Mouse (Mus musculus) forebrain, embryonic 10.5 days (tissue): ENCODE data around the gene Psd. TPM values are rescaled to one million over a fixed set of nuclear protein-coding genes. Genes with fewer than 3 reads are reported as not detected.

Experiments
- DNase-seq: peaks from one replicate; pipeline ENCODE4 v3.0.0-alpha.2; 2017; ENCODE audit warnings: low spot score; ENCODE audit errors: extremely low spot score
- H3K27ac ChIP-seq: fragments of 300-500 bp; sonication (generic); 2 replicates; pipeline ENCODE4 v1.5.1; 2016; ENCODE audit warnings: mild to moderate bottlenecking
- H3K27me3 ChIP-seq: fragments of 300-500 bp; sonication (generic); 2 replicates; pipeline ENCODE4 v1.6.1; 2016; ENCODE audit warnings: mild to moderate bottlenecking; ENCODE audit not compliant: poor library complexity, severe bottlenecking
- H3K36me3 ChIP-seq: fragments of 300-500 bp; sonication (generic); replicated peaks from 2 replicates; pipeline ENCODE4 v1.6.1; 2016; ENCODE audit warnings: mild to moderate bottlenecking, moderate library complexity
- H3K4me1 ChIP-seq: fragments of 300-500 bp; sonication (generic); 2 replicates; pipeline ENCODE4 v1.6.1; 2016
- H3K4me3 ChIP-seq: fragments of 300-500 bp; sonication (generic); 2 replicates; pipeline ENCODE4 v1.5.1; 2016; ENCODE audit warnings: mild to moderate bottlenecking, moderate library complexity
- H3K9me3 ChIP-seq: fragments of 300-500 bp; sonication (generic); 2 replicates; pipeline ENCODE4 v1.6.1; 2016; ENCODE audit warnings: mild to moderate bottlenecking, moderate library complexity
- WGBS: fragments of 180-500 bp; shearing (Covaris S2); methylation state at CpG from one replicate; pipeline ENCODE4 v1.1.7; 2016; 5-methylcytosine and 5-hydroxymethylcytosine counted together
- polyA plus RNA-seq: library from polyadenylated mRNA; unstranded; fragments of >200 nt; fragmentation: Nextera tagmentation; extraction: Ambion mirVana; gene quantifications from 2 replicates; pipeline ENCODE4 v1.2.1, GENCODE M21; 2016

Gene Psd
- polyA plus RNA-seq, 1 experiment from 2014 or later: 2.8 TPM

DNA sequence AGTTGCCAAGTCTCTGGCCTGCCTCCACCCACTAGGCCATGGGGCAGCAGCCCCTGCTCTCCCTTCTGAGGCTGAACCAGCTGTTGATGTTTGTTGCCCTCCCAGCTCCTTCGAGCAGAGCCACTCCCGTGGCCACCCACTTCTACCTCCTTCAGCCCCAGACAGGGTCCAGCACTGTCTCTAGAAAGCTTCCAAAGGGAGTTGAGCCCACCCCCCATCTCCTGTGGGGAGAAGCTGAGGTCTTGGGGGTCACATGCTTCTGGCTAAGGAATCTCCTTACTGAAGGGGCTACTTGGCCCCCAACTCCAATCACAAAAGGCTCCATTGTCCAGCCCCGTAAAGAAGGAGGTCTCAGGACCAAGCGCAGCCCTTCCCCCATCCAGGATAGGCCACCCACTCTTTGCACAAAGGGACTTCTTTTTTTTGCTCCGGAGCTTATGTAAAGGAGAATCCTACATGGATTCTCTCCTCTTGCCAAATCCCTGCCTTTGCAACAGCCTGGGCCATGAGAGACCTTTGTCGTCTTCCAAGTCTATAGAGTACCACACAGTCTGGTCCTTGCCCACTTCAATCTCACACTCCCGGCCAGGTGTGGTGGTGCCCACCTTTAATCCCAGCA is 5.9 kb upstream of the Psd start:
- H3K27ac ChIP-seq: peak overlapping the region; percentile 76
- H3K9me3 ChIP-seq: no peaks in the 10 kb centered on the region
- H3K36me3 ChIP-seq: peaks cover 40% of the 10 kb centered on the region
- no peak for DNase-seq
- WGBS: 44% methylated on average over 7 of the region's 7 CpGs
- H3K27me3 ChIP-seq: peaks cover 25% of the 10 kb centered on the region
- peak overlapping the region; percentile 9 for H3K4me3 ChIP-seq
- peaks cover 59% of the 10 kb centered on the region for H3K4me1 ChIP-seq

DNA sequence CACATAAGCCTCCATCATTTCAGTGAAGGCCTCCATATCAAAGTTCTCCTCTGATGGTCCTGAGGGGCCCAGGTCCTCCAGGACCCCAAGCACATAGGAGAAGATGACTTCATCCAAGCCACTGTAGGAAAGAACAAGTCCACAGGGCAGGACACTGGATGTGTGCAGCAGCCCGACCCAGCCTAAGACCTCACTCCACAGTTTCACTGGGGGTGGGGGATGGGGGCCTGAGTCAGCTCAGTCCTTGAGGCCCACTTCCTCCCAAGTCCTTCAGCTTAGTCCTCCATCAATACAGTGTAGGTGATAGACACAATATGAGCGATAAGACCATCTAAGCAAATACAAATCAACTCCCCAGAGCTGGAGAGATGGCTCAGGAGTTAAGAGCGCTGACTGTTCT is 5.0 kb upstream of the Psd start:
- 87% methylated on average over 3 of the region's 3 CpGs for WGBS
- no peaks in the 10 kb centered on the region for H3K9me3 ChIP-seq
- H3K4me3 ChIP-seq: no peak overlapping the region
- peaks cover 60% of the 10 kb centered on the region for H3K4me1 ChIP-seq
- H3K27ac ChIP-seq: no peak overlapping the region
- peaks cover 40% of the 10 kb centered on the region for H3K36me3 ChIP-seq
- H3K27me3 ChIP-seq: peaks cover 30% of the 10 kb centered on the region
- no peak for DNase-seq

DNA sequence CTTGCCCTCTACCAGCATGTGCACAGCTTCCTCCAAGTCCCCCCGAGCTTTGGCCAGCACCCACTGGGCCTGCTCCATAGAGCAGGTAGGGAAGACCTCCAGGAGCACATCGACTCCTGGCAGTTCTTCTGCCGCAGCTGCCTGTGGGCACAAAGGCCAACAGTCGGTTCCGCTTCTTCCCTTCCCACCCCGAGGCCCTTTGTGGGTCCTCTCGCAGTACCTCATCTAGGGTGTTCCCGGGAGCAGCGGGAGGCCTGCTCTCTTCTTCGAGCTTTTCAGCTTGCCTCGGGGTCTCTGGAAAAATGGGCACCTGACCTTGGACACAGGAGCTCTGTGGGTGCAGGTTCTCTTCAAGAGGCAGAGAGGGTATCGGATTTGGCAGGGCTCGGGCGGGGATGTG is 4.4 kb upstream of the Psd start:
- Histone ChIP-seq H3K4me1 (peaks cover 66% of the 10 kb centered on the region), H3K27me3 (peaks cover 36% of the 10 kb centered on the region), H3K9me3 (no peaks in the 10 kb centered on the region), H3K36me3 (peaks cover 39% of the 10 kb centered on the region), H3K27ac (no peak overlapping the region), H3K4me3 (no peak overlapping the region)
- no peak for DNase-seq
- WGBS: 88% methylated on average over 14 of the region's 14 CpGs

DNA sequence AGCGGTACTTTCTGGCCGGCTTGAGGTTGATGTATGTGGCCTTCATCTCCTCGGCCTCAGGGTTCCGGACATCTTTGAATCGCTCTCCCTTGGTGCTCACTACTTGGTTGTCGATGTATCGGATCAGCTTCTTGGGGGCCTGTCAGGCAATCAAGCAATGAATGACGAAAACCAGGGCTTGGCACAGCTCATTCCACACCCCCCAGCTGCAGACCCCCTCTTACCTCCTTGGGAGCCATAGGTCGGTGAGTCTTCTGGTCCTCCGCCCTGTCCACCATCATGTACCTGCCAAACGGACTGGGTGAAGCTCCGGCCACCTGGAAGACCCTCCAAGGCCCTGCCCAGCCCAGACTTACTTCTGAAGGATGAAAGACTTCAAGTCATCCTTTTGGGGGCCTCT is 3.7 kb upstream of the Psd start:
- H3K4me3 ChIP-seq: 0 out of 2 replicates have a peak overlapping the region, but pooled peaks have one; percentile 14
- no peak overlapping the region for H3K27ac ChIP-seq
- peaks cover 42% of the 10 kb centered on the region for H3K27me3 ChIP-seq
- no peak for DNase-seq
- peaks cover 32% of the 10 kb centered on the region for H3K36me3 ChIP-seq
- H3K4me1 ChIP-seq: peaks cover 72% of the 10 kb centered on the region
- no peaks in the 10 kb centered on the region for H3K9me3 ChIP-seq
- 93% methylated on average over 12 of the region's 12 CpGs for WGBS

DNA sequence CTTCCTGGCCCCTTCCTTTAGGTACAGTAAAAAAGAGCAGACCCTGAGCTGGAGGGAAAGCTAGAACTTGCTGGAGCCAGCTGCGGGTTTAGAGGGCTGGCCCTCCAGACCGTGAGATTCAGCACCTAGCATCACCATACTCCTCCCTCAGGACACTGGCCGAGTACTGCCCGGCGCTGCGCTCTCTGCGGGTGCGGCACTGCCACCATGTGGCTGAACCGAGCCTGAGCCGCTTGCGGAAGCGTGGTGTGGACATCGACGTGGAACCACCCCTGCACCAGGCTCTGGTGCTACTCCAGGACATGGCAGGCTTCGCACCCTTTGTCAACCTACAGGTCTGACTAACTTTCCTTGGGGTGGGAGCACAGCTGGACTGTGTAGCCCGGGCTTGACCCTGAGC is 3.0 kb upstream of the Psd start:
- no peaks in the 10 kb centered on the region for H3K9me3 ChIP-seq
- peak overlapping the region; percentile 80 for H3K4me3 ChIP-seq
- peaks cover 28% of the 10 kb centered on the region for H3K36me3 ChIP-seq
- 8% methylated on average over 16 of the region's 16 CpGs for WGBS
- DNase-seq: peak; percentile 80
- H3K27ac ChIP-seq: no peak overlapping the region
- H3K4me1 ChIP-seq: peaks cover 75% of the 10 kb centered on the region
- H3K27me3 ChIP-seq: peaks cover 50% of the 10 kb centered on the region

DNA sequence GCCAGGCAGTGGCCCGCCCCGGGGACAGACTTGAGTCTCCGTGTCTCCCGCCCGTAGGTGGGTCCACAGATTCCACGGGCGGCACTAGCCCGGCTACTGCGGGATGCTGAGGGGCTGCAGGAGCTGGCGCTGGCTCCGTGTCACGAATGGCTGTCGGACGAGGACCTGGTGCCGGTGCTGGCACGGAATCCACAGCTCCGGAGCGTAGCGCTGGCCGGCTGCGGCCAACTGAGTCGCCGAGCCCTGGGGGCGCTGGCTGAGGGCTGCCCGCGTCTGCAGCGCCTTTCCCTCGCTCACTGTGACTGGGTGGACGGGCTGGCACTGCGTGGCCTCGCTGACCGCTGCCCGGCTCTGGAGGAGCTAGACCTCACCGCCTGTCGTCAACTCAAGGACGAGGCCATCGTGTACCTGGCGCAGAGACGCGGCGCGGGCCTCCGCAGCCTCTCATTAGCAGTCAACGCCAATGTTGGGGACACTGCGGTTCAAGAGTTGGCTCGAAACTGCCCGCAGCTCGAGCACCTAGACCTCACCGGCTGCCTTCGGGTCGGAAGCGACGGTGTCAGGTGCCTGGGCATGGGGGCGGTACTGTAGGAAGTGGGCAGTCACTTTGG is 2.2 kb upstream of the Psd start:
- Histone ChIP-seq H3K27me3 (peaks cover 58% of the 10 kb centered on the region), H3K36me3 (peaks cover 28% of the 10 kb centered on the region), H3K4me1 (peaks cover 71% of the 10 kb centered on the region), H3K9me3 (no peaks in the 10 kb centered on the region), H3K27ac (peak overlapping the region; percentile 91), H3K4me3 (peak overlapping the region; percentile 80)
- DNase-seq: no peak
- 2% methylated on average over 54 of the region's 54 CpGs for WGBS

DNA sequence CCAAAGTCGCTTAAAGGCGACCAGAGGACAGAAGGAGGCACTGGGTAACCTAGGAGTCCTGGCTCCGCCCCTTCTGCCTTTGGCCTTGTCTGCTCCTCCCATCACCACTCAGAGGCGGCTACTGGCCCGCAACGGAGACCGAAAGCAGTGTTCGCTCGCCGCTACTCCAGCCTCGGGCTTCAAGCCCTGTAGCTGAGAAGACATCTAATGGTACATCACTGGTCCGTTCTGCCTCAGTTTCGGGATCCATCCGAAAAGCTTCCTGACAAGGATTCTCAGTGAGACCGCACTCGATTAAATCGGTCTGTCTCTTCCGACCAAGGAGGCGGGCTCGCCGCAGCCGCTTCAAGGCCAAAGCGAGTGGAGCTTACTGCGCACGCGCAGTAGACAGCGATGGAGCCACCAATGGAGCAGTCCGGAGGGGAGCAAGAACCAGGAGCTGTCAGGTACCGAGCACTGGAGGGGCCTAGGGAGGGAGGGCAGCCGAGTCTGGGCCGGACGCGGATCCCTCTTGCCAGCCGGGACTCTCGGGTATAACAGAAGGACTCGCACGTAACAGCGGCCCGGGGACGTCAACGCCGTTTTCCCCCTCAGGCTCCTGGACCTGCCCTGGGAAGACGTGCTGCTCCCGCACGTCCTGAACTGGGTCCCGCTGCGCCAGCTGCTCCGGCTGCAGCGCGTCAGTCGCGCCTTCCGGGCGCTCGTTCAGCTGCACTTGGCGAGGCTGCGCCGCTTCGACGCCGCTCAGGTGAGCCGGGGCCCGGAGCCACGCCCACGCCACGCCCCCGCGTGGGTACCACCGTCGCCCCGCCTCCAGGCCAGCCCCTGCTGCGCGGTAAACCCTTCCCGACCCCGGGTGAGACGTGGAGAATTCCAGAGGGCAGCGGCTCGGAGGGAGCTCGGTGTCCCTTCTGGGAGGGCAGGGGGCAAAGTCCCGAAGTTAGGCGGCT is 1.4 kb upstream of the Psd start, which contains the start of gene Fbxl15:
TSS of gene Fbxl15 (plus strand) at position 104 of the 950 bp plus-strand sequence.
- peak within 1 kb of the TSS; percentile 91 for H3K27ac ChIP-seq
- H3K36me3 ChIP-seq: peaks cover 28% of the 10 kb centered on the region
- no peaks in the 10 kb centered on the region for H3K9me3 ChIP-seq
- WGBS: under 1% methylated on average over 81 of the region's 81 CpGs
- H3K27me3 ChIP-seq: peaks cover 65% of the 10 kb centered on the region
- peak; percentile 97 for DNase-seq
- H3K4me1 ChIP-seq: peaks cover 71% of the 10 kb centered on the region
- H3K4me3 ChIP-seq: peak within 1 kb of the TSS; percentile 80

DNA sequence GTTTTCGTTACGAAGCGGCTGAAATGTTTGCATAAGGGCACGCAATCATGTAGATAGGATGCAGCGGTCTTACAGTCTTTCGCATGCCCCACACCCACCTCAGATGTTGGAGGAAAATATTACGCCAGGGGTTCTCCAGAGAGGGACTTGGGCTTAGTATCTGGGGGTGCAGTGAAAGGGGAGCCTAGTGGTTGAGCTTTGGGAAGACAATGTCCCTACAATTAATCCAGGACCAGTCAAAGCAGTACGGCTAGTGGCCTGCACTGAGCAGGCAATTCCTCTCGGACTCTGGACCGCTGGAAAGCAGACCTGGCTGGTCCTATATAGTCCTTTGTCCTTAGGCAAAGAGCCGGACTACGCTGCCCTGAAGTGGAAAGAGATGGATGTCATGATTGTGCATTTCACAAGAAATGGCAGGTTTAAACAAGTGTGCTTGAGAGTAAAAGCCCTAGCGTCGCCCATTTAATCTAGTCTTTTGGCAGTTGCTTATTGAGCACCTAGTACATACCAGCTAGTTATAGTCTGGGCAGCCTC is 642 bp upstream of the Psd start:
- Histone ChIP-seq H3K4me1 (peaks cover 65% of the 10 kb centered on the region), H3K9me3 (no peaks in the 10 kb centered on the region), H3K36me3 (peaks cover 26% of the 10 kb centered on the region), H3K27me3 (peaks cover 73% of the 10 kb centered on the region), H3K4me3 (peak overlapping the region; percentile 80), H3K27ac (peak overlapping the region; percentile 91)
- WGBS: 31% methylated on average over 14 of the region's 14 CpGs
- no peak for DNase-seq

DNA sequence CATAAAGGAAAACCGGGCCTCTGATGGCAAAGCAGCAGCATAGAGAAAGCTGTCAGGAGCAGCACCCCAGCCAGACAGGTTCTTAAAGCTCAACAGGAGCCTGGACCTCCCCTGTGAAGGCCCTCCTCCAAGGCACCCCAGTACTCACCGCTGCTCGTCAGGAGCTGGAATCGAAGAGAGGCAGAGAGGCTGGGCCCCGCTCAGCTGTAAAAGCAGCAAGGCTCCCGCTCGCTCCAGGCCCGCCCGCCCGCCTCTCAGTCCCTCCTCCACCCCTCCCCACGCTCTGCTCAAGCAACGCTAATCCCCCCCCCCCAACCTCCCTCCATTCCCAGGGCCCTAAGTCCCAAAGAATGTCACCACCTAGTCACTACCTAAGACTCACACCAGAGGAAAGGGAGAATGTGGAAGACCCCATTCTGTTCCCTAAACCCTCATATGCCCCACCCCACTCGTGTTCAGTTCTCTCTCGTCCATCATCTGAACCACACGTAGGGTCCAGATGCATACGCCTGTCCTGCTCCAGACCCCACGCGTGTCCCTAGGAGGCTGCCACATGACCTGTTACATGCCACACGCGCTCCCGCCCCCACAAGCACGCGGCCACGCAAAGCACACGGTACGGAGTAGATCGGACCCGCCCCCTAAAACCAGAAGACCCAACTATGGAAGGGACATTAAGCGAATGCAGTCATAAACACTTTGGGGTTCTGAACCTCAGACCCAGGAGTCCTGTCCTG is 769 bp downstream of the Psd start:
- Histone ChIP-seq H3K4me1 (peaks cover 67% of the 10 kb centered on the region), H3K27me3 (peaks cover 85% of the 10 kb centered on the region), H3K4me3 (peak overlapping the region; percentile 80), H3K27ac (peak overlapping the region; percentile 60; the same call in 1 of the 2 replicates), H3K9me3 (no peaks in the 10 kb centered on the region), H3K36me3 (peaks cover 12% of the 10 kb centered on the region)
- no peak for DNase-seq
- WGBS: 2% methylated on average over 28 of the region's 29 CpGs

DNA sequence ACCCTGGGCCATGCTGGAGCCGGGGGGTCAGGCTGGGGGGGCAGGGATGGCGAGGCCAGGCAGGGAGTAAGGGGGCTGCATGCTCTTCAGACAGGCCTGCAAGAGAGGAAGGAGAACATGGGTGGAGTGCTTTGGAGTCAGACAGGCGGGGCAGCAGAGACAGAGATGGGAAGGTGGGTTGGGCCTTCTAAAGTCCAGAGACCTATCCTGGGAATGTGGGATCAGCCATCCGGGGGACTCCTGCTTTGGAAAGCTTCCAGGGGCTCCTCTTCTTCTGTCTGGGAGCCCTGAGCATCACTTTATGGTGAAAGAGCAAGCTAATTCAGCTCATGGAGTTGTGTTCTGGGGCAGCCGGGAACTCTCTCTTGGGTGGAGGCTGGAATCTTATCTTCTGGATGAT is 2.0 kb downstream of the Psd start:
- Histone ChIP-seq H3K4me3 (no peak overlapping the region), H3K4me1 (peaks cover 68% of the 10 kb centered on the region), H3K36me3 (no peaks in the 10 kb centered on the region), H3K9me3 (no peaks in the 10 kb centered on the region), H3K27me3 (peaks cover 85% of the 10 kb centered on the region), H3K27ac (no peak overlapping the region)
- 76% methylated on average over 5 of the region's 5 CpGs for WGBS
- DNase-seq: no peak

DNA sequence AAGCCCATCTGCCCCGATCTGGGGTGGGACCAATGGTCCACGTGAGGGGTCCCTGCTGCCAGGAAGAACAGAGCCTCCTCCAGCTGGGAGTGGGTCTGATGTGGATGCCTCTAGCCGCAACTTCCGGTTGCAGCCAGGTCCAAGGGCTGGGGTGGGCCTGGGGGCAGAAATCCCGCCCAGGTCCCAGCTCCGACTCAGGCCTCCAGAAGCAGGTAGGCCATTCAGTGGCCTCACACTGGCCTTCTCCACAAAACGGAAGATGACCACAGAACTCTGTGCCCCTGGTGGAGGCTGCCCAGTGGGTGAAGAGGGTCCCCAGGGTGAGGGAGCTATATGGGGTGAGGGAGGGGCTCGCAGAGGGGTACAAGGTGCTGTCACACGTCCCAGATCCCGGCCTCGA is 2.6 kb downstream of the Psd start:
- H3K36me3 ChIP-seq: no peaks in the 10 kb centered on the region
- peaks cover 65% of the 10 kb centered on the region for H3K4me1 ChIP-seq
- no peak overlapping the region for H3K27ac ChIP-seq
- 70% methylated on average over 11 of the region's 11 CpGs for WGBS
- peaks cover 85% of the 10 kb centered on the region for H3K27me3 ChIP-seq
- no peak for DNase-seq
- H3K9me3 ChIP-seq: no peaks in the 10 kb centered on the region
- no peak overlapping the region for H3K4me3 ChIP-seq

DNA sequence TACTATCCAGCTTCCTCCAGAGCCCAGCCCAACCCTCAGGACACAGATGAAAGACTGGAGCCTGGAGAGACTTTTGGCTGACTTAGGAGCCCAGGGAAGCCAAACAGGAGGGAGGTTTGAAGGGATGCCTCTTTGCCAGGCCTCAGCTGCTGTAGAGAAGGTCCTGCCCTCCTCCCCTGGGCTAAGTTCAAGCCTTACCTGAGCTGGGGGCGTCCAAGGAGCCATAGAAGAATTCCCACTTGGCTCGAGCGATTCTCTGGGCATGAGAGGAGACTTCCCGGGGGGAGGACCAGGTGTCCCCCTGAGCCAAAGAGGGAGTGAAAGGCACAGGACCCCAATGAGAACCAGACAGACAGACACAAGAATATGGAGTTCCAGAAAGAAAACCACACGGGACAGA is 3.2 kb downstream of the Psd start:
- Histone ChIP-seq H3K36me3 (no peaks in the 10 kb centered on the region), H3K4me3 (no peak overlapping the region), H3K9me3 (no peaks in the 10 kb centered on the region), H3K4me1 (peaks cover 65% of the 10 kb centered on the region), H3K27me3 (peaks cover 87% of the 10 kb centered on the region), H3K27ac (no peak overlapping the region)
- no peak for DNase-seq
- 78% methylated on average over 5 of the region's 5 CpGs for WGBS
